Mouse (Mus musculus): ENCODE data around the gene Rbl2. TPM values are rescaled to one million over a fixed set of nuclear protein-coding genes. Genes with fewer than 3 reads are reported as not detected.

Rbl2 gene
- total RNA-seq, 2 experiments from 2014 or later: 30.7 to 39.6 TPM

- DNase-seq: no peak
Observed at GRCm38 (mm10) chr8:91159959-91160800, 90.3 kb downstream of the Rbl2 start.

- no peak for DNase-seq
Observed at GRCm38 (mm10) chr8:91170152-91170551, 100.3 kb downstream of the Rbl2 start.

- no peak for DNase-seq
Observed at GRCm38 (mm10) chr8:91170914-91171313, 101.1 kb downstream of the Rbl2 start.

- no peak for DNase-seq
Observed at GRCm38 (mm10) chr8:91171605-91172004, 101.7 kb downstream of the Rbl2 start.

Other genes starting within 250 kb of the Rbl2 start
- gene Chd9, start 241.7 kb upstream of the Rbl2 start, total RNA-seq (2021): 10 to 100 TPM; 34.0 to 51.4 TPM
- gene Aktip, start 129.9 kb downstream of the Rbl2 start, total RNA-seq (2021): 10 to 100 TPM; 63.0 to 67.4 TPM
- gene Rpgrip1l, start 243.2 kb downstream of the Rbl2 start, total RNA-seq (2021): 1 to 10 TPM; 4.6 to 6.1 TPM
- gene Fto, start 243.5 kb downstream of the Rbl2 start, total RNA-seq (2021): 10 to 100 TPM; 59.5 to 66.3 TPM

All from heart, adult 18-20 months (tissue).